Comparison of ENCODE assay signal across 1 mouse cellular context in genomic region chr3:30696346-30696745, GRCm38 (mm10).
TF ChIP-seq lines count a peak whose summit lies in the region.

No protein-coding gene starts in this region.

TF ChIP-seq in MEL, 35 proteins besides CTCF, POLR2A, EP300 and RAD21 (continued from another document):
- no peak for TF ChIP-seq KAT2A (conservative IDR thresholded peaks at IDR 0.05; ENCODE audit: low read depth, low read length)
